Mouse (Mus musculus) liver, embryonic 14.5 days (tissue): ENCODE data around the gene Fbxo36.

Source experiments
- CTCF ChIP-seq: IDR thresholded peaks from 2 replicates; pipeline ENCODE4 v1.5.1; 2016; ENCODE audit warnings: antibody characterized with exemption, low read depth, control low read depth
- EP300 ChIP-seq: IDR thresholded peaks from 2 replicates; pipeline ENCODE4 v1.6.1; 2016; ENCODE audit warnings: antibody characterized with exemption, low read depth

DNA sequence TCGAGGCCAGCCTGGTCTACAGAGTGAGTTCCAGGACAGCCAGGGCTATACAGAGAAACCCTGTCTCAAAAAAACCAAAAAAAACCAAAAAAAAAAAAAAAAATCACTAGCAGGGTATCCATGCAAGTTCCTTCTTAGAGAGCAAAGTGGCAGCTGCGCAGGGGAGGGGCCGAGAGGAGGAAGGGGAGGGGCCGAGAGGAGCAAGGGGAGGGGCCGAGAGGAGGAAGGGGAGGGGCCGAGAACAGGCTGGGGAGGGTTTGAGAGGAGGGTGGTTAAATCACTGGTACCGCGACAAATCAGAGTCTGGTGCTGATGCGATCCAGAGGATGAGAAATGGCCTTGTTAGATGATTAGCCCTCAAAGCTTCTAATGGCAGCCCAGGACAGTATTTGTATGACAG is 52.1 kb downstream of the Fbxo36 start:
- TF ChIP-seq CTCF (no peak), EP300 (no peak)
